Mouse (Mus musculus) C2C12 (cell line): Measurements from ENCODE around the gene Cacng8. TPM values are rescaled to one million over a fixed set of nuclear protein-coding genes. Genes with fewer than 3 reads are reported as not detected.

ENCODE experiments used
- H3K27me3 ChIP-seq: one replicate; pipeline ENCODE4 v1.6.1; 2011; ENCODE audit not compliant: control insufficient read depth, insufficient read depth, insufficient read length
- H3K36me3 ChIP-seq: one replicate; pipeline ENCODE4 v1.6.1; 2011; ENCODE audit not compliant: control insufficient read depth, insufficient read depth
- H3K4me3 ChIP-seq: one replicate; pipeline ENCODE4 v1.5.1; 2011; ENCODE audit warnings: mild to moderate bottlenecking, control low read depth; ENCODE audit not compliant: poor library complexity, insufficient read depth, severe bottlenecking
- H3K79me2 ChIP-seq: one replicate; pipeline ENCODE4 v1.6.1; 2011; ENCODE audit not compliant: control insufficient read depth, insufficient read depth
- H3K79me3 ChIP-seq: one replicate; pipeline ENCODE4 v1.6.1; 2011; ENCODE audit warnings: low read depth, control low read depth
- H3ac ChIP-seq: one replicate; pipeline ENCODE3; 2011; ENCODE audit warnings: low read depth; ENCODE audit not compliant: control insufficient read depth, insufficient read length
- CEBPB ChIP-seq: IDR thresholded peaks from one replicate; pipeline ENCODE4 v1.6.1; 2011; ENCODE audit warnings: low read depth, mild to moderate bottlenecking, control low read depth, moderate library complexity
- CTCF ChIP-seq: IDR thresholded peaks from one replicate; pipeline ENCODE4 v1.5.1; 2011; ENCODE audit not compliant: control insufficient read depth, insufficient read depth, insufficient read length
- FOSL1 ChIP-seq: IDR thresholded peaks from one replicate; pipeline ENCODE4 v1.8.0; 2011; ENCODE audit warnings: mild to moderate bottlenecking, low read length; ENCODE audit not compliant: poor library complexity, insufficient read depth, severe bottlenecking
- MAX ChIP-seq: IDR thresholded peaks from one replicate; pipeline ENCODE4 v1.6.1; 2011; ENCODE audit warnings: mild to moderate bottlenecking, control low read depth
- MYOD1 ChIP-seq: IDR thresholded peaks from one replicate; pipeline ENCODE4 v1.6.1; 2011; ENCODE audit warnings: low read depth; ENCODE audit not compliant: control insufficient read depth, insufficient read length
- MYOG ChIP-seq: IDR thresholded peaks from one replicate; pipeline ENCODE4 v1.6.1; 2011; ENCODE audit not compliant: control insufficient read depth, insufficient read length; ENCODE audit errors: extremely low read depth
- USF1 ChIP-seq: IDR thresholded peaks from one replicate; pipeline ENCODE4 v1.6.1; 2011; ENCODE audit warnings: low read depth, mild to moderate bottlenecking, control low read depth, moderate library complexity
- long read RNA-seq, 2 experiments: library from polyadenylated mRNA; unstranded; transcript quantifications; one replicate each; pipeline ENCODE4 v2.0.0; 2019 to 2020
- polyA plus RNA-seq: library from polyadenylated mRNA; unstranded; fragments of >200 nt; fragmentation: generic; extraction: Trizol; gene quantifications from one replicate; pipeline ENCODE4 v1.2.1, GENCODE M21; 2012; ENCODE audit warnings: missing spikeins

The Cacng8 gene
- polyA plus RNA-seq: 1.3 TPM
- long read RNA-seq, experiment 1: 0 reads
- long read RNA-seq, experiment 2: 0 reads

GRCm38 (mm10) chr7:3390413-3391080 lies at the start of gene Cacng8:
TSS of gene Cacng8 (plus strand) at chr7:3390683.
- Histone ChIP-seq H3K27me3 (peaks cover 5% of the 10 kb centered on the region), H3K36me3 (no peaks in the 10 kb centered on the region), H3K4me3 (no peak within 1 kb of the TSS), H3ac (no peak within 1 kb of the TSS), H3K79me3 (no peaks in the 10 kb centered on the region), H3K79me2 (no peaks in the 10 kb centered on the region)
- TF ChIP-seq MYOG: no peak
- no peak for TF ChIP-seq FOSL1
- no peak for TF ChIP-seq CEBPB
- no peak for TF ChIP-seq MAX
- TF ChIP-seq CTCF: no peak
- TF ChIP-seq USF1: no peak

GRCm38 (mm10) chr7:3343861-3344260 lies 46.6 kb upstream of the Cacng8 start:
- Histone ChIP-seq H3K36me3 (no peaks in the 10 kb centered on the region), H3K79me3 (no peaks in the 10 kb centered on the region), H3K27me3 (no peaks in the 10 kb centered on the region), H3K4me3 (no peak overlapping the region), H3K79me2 (no peaks in the 10 kb centered on the region), H3ac (no peak overlapping the region)
- TF ChIP-seq MAX (no peak), USF1 (no peak), CEBPB (no peak), CTCF (no peak), MYOG (no peak), MYOD1 (no peak), FOSL1 (no peak)

- H3ac ChIP-seq: no peak overlapping the region
- H3K36me3 ChIP-seq: no peaks in the 10 kb centered on the region
- no peaks in the 10 kb centered on the region for H3K79me2 ChIP-seq
- no peaks in the 10 kb centered on the region for H3K27me3 ChIP-seq
- TF ChIP-seq MYOG (no peak), MYOD1 (no peak), FOSL1 (no peak), USF1 (no peak)
- H3K4me3 ChIP-seq: no peak overlapping the region
- no peaks in the 10 kb centered on the region for H3K79me3 ChIP-seq
Observed at GRCm38 (mm10) chr7:3345301-3345700, 45.2 kb upstream of the Cacng8 start.

- no peak overlapping the region for H3ac ChIP-seq
- H3K27me3 ChIP-seq: no peaks in the 10 kb centered on the region
- H3K79me2 ChIP-seq: no peaks in the 10 kb centered on the region
- no peaks in the 10 kb centered on the region for H3K36me3 ChIP-seq
- TF ChIP-seq CTCF (no peak), MYOG (no peak), MYOD1 (no peak), USF1 (no peak), FOSL1 (no peak), MAX (no peak), CEBPB (no peak)
- no peaks in the 10 kb centered on the region for H3K79me3 ChIP-seq
- H3K4me3 ChIP-seq: no peak overlapping the region
Observed at GRCm38 (mm10) chr7:3347366-3348287, 42.9 kb upstream of the Cacng8 start.

- TF ChIP-seq MYOG (no peak), CTCF (no peak), CEBPB (no peak), FOSL1 (no peak), USF1 (no peak), MYOD1 (no peak), MAX (no peak)
- Histone ChIP-seq H3ac (no peak overlapping the region), H3K79me3 (no peaks in the 10 kb centered on the region), H3K4me3 (no peak overlapping the region), H3K79me2 (no peaks in the 10 kb centered on the region), H3K36me3 (no peaks in the 10 kb centered on the region), H3K27me3 (no peaks in the 10 kb centered on the region)
Observed at GRCm38 (mm10) chr7:3348326-3348725, 42.2 kb upstream of the Cacng8 start.
